Mouse (Mus musculus): ENCODE measurements around the gene Ces5a.

GRCm38 (mm10) chr8:93568666-93569065 lies 33.0 kb upstream of the Ces5a start:
- TF ChIP-seq CTCF (IDR thresholded peaks at IDR 0.05) (no peak), EP300 (IDR thresholded peaks at IDR 0.05) (no peak)
